Mouse (Mus musculus) thymus, adult 2 months (tissue): ENCODE data around the gene Sp2.

Experiments
- CTCF ChIP-seq: fragments of 200-500 bp; IDR thresholded peaks from 2 replicates; pipeline ENCODE4 v1.5.1; 2012; ENCODE audit warnings: mild to moderate bottlenecking, control low read depth, low read length, moderate library complexity, borderline replicate concordance; ENCODE audit not compliant: control insufficient read depth, poor library complexity, insufficient read depth; ENCODE audit errors: extremely low read depth
- POLR2A ChIP-seq: fragments of 200-500 bp; IDR thresholded peaks from 2 replicates; pipeline ENCODE4 v1.6.1; 2012; ENCODE audit warnings: mild to moderate bottlenecking, low read length, control low read depth, moderate library complexity; ENCODE audit not compliant: control insufficient read depth, poor library complexity, insufficient read depth; ENCODE audit errors: extremely low read depth

DNA sequence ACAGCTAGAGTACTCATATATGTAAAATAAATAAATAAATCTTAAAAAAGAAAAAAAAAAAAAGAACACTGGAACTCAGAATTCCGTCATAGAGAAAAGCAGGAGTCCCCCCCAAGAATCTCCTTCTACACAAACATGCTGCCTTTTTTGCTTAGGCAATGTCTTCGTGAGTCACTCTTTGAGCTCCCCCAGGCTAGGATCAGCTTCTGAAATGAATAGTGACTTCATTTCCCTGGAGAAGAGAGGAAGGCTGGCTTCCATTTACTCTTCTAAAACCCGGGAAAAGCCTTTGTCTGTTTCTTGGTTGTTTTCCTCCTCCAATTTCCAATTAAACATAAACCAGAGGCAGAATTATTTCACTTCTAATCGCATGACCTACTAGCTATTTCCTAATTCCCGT lies 9.9 kb downstream of the Sp2 start:
- no peak for TF ChIP-seq CTCF
- TF ChIP-seq POLR2A: no peak
